Mouse (Mus musculus) adrenal gland, postnatal 14 days (tissue): ENCODE measurements around the gene Igf2bp2. TPM values are rescaled to one million over a fixed set of nuclear protein-coding genes. Genes with fewer than 3 reads are reported as not detected.

Experiments used
- DNase-seq: peaks from one replicate; pipeline ENCODE4 v3.0.0; 2021; ENCODE audit warnings: mixed read lengths
- total RNA-seq: library from RNA; stranded (reverse); gene quantifications from 2 replicates; pipeline ENCODE4 v1.2.3, GENCODE M21; 2021

Igf2bp2 gene
- total RNA-seq, 1 experiment from 2014 or later = 12.8 TPM

DNA sequence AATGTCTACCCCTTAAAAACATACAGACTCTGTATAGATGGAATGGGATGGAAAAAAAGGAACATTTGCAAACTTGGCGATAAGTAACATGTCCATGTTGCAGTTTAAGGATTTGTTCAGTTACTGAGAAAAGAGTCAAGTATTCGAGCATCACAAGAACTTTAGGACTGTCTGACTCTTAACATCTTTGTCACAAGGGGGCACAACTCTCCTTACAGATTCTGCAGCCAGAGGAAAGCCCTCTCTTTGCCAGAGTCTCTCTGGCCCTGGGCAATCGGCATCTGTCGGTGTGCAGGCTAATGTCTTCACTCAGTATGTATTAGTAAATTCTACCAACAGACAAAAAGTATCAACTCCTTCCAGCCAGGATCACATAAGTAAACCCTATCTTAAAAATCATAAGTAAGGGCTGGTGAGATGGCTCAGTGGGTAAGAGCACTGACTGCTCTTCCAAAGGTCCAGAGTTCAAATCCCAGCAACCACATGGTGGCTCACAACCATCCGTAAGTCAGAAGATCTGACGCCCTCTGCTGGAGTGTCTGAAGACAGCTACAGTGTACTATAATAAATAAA, 57.0 kb downstream of the Igf2bp2 start:
- DNase-seq = no peak

DNA sequence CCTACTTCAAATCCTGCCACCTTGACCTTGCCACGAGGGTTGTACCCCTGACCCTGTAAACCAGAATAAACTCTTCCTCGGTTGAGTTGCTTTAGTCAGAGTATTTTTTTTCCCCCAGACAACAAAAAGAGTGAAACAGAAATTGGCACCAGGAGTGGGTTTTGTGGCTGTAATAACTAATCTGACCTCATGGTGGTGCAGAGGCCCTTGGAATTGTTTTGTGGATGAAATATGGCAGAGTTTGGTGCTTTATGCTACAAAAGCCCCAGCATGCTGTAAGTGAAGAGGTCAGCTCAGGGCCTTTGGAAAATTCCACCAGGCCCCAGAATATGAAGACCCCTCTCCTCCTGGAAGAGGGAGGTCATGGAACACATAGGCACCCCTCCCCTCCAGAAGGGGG, 63.0 kb downstream of the Igf2bp2 start:
- no peak for DNase-seq

DNA sequence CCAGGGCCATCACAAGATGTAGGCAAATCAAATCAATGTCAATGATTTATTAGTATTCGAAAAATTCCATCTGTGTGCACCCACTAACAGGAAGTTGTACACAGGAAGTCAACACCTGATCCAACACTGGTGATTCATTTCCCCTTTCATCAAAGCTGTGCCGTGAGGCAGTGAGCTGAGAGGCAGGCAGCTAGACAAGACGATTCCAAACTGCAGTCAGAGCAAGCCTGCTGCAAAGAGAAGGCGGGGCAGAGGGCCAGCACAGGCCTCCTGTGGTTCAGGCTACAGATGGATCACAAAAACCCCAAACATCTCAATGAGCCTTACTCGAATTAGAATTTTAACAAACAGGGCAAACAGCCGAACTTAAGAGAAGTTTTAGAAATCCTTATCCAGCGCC, 65.4 kb downstream of the Igf2bp2 start:
- no peak for DNase-seq

DNA sequence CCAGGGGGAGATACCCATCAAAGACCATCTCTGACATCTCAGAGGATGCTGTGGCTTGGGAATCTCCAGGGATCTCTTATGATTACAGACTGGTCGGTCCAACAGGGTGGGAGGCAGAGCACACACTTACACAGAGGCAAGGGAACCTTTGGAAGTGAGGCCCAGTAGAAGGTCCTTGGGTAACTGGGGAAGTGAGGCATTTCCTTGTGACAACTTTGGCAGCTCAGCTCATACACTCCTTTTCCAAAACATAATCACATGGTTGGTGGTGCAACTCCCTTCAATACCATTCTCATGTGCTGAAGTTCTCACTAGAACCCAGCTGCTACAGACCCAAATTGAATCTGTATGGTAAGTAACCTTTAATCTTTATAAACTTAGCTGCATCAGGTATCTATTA, 67.3 kb downstream of the Igf2bp2 start:
- no peak for DNase-seq

DNA sequence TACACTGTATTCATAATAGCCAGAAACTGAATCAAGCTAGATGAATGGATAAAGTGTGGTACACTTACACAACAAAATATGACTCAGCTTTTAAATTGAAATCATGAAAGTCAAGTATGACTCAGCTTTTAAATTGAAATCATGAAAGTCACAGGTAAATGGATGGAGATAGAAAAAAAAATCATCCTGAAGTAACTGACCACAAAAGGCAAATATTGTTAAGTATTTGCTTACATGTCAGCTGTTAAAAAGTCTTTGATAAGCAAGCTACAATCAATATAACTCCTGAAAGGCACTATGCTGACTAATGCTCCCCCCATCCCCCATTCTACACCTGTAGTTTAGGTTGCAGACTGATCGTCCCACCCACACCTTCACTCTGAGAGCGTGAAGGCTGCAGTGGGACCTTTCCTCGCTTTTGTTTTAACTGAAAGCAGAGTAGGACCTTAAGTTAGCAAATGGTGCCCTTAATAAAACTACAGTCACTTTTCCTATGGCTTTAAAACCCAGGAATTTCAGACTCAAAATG, 71.8 kb downstream of the Igf2bp2 start:
- DNase-seq = no peak

DNA sequence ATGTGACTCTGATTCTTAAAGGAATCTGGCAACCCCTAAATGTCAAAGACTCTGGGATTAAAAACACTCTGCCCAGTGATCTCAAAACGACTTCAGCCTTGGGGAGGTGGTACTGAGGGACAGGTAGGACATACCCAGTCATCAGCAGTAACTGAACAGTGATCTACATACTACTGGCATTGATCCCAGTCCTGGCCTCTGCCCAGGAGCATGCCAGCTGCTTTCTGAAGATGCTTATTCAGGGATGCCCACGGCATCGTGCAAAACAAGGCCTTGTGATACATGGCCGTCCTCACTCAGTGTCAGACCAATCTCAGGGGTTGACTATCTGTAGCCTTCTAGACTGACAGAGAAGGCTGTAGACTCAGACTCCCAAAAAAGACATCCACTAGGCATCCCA, 77.7 kb downstream of the Igf2bp2 start:
- DNase-seq = no peak

DNA sequence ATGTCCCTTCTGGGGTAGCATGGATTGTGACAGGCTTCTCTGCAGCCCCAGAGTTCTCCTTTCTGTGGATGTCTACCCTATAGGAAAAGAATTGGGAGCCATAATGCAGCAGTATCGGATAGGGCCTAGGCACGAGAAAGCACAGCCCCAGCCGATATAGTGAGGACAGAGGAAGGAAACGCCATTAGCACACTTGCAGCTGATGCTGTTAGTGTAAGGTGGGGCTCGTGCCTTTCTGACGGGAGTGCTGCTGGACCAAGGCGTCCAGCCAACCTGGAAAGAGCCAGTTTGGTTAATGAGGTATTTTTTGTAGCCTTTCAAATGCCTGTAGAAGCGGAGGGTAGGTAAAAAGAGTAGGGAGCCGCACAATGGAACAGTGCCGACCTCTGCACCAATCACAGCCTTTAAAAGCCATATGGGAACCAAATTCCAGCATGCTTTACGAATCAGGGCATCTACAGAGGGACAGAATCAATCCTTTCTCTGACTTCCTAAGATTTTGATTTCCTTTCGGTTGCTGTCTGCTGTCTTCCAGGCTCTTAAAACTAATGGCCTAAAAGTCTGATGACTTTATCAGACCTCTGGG, 82.9 kb downstream of the Igf2bp2 start:
- no peak for DNase-seq

DNA sequence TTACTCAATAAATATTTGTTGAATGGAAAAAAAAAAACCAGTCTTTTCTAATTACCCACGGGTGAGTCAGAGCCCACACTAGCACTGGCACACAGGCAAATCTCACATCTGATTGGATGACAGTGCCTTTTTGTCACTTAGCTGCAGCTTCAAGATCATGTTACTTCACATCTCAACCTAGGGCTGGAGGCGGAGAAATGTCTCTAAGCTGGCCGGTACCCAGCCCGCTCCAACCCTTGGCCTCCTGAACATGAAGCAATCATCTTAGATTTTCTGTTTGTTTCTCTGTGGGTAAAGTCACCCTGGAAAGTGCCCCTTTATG, 86.5 kb downstream of the Igf2bp2 start:
- peak; percentile 67 for DNase-seq

DNA sequence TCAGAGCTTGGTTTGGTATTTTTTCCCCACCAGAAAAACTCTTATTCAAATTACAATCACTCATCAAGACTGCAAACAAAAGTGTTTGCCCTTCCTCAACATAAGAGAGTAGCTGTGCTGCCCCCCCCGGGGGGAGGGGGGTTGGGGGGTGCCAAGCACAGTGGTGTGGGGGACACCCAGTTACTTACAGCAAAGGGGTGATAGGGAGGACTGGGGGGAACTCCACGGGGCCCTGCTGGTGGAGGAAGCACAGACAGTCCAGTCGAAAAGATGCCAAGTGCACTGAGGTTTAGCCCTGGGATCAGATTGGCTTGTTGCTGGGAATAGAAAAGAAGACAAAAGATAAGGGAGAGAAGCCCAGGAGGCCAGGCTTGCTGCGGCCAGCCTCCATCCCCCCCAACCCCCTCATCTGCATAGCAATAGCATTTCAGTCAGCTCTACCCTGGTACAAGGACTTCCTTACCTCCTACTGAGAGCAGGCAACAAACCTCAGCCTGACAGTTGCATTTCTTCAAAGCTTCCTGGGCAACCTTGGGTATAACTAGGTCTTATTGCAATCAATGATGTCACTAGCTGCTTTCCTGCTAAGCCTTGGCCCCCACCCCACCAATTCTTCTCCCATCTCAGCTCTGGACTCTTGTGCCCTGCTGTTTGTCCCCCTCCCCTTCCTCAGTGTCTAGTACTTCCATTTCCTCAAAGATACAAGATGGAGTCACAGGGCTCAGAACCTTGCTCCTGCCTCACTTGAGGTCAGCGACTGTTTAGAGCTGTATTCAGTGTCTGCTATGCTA, 87.1 kb downstream of the Igf2bp2 start:
- no peak for DNase-seq

DNA sequence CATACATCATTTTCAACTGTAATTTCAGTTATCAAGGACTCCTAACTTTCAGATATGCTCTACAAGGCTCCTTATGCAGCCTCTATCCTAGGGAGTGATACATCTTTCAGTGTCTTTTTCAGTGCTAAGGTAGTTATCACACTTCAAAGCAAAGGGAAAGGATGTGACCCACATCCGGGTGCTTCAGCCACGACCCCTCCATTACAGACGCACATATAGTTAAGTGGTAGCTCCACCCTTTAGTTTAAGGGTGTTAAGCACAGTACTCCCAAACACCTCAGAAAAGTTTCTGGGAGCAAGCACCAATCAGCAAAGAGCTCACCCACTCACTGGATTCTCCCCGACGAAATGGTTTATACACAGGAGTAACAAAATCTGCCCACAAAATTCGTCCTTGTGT, 88.0 kb downstream of the Igf2bp2 start:
- DNase-seq = no peak

DNA sequence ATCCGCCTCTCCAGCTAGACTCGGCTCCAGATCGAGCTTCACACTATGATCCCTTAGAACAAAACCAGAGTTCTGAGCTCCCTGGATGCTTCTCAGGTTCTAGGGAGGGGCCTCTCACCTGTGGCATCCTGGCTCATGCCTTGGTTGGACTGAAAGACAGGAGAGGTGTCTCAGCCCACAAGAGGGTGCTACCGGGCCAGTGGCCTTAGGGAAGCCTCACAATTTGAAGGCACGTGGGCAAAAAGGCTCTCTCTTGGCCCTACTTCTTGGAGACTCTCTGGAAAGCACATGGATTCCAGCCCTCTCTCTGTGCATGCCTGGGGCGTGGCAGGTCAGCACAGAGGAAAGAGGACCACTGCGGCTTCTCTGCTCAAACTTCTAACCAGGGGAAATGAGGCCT, 91.7 kb downstream of the Igf2bp2 start:
- DNase-seq = no peak

DNA sequence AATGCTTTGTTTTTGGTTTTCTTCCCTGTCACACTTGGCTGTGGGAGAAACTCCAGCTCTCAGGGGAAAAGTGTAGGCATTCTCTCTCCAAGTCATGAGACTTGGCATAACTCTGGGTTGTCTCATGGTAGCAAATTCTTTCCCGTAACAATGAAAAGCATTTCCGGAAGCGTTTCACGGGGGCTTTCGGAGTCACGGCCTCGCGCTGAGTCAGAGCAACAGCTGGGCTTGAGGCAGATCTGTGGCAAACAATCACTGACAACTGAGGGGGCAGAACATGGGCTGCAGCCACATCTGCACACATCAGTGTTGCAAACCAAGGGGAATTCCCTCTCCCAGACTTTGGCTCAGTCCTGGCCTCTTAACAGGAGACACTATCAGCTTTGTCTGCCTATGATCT, 95.7 kb downstream of the Igf2bp2 start:
- DNase-seq = no peak

DNA sequence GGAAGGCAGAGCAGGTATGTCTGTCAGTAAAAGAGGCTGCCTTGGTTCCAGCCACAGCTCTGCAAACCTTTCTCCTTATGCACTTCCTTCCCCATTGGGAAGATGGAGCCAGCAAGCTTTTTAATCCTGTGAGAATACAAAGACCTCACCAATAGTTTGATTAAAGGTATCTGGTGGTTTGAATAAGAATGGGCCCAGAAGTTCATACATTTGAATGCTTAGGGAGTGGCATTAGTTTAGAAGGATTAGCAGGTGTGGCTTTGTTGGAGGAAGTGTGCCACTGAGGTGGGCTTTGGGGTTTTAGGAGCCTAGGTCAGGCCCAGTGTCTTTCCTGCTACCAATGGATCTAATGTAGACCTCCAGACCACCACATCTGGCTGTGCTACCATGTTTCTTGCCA, 97.6 kb downstream of the Igf2bp2 start:
- no peak for DNase-seq

DNA sequence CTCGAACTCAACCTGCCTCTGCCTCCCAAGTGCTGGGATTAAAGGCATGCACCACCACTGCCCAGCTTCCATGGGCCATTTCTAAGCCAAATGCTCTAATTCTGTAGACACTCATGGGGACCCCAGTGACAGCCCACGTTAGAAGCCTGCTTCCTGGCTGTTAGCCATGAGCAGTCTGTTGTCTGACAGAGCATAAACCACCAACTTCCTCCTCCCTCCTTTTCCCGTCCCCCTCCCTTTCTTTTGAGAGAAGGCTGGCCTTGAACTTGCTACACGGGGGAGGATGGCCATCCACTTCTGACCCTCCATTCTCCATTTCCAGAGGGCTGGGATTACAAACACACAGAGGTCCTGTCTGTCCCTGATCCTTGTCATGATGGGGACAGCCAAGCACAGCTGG, 100.8 kb downstream of the Igf2bp2 start:
- no peak for DNase-seq

DNA sequence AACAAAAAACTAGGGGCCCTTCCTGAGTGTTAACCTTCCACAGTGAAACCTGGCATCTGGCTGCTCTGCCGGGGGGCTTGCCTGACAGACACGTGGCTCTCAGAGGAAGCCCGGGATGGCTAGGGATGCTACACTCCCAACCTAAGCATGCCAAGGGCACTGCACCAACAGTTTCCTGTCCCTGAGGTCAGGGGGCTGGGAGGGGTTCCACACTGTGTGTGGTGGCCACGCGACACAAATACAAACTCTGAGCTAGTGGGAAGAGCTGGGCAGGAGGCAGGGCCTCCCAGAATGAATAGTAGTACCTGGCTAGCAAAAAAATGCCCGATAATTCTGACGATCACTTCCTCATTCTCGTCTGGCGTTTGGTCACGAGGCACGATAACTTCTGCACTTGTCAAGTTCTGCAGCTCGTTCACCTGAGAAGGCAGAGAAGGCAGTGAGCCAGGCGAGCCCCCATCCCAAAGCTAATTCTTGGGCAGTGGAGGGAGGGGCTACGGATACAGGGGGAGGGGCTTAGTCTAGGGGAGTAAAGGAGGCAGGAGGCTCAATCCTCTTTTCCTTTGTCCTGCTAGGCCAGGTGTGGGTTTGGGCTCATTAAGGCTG, 101.4 kb downstream of the Igf2bp2 start:
- no peak for DNase-seq

DNA sequence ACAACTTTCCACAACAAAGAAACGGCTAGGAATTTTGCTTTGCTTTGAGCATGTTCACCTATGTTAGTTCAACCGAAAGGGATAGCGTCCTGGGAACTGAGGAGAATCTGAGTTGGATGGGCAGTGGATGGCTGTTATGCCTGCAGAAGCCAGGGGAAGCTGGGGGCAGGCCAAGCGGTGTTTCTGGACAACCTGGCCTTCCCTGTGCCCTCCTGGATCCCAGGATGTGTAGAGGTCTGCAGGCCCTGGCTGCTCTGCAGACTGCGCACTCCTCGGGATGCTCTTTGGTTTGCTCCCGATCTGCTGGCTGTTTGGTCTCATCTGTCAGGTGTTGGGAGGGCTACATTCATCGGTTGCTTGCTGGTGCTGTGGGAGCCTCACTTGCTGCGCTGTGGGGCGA, 102.7 kb downstream of the Igf2bp2 start:
- DNase-seq = no peak

DNA sequence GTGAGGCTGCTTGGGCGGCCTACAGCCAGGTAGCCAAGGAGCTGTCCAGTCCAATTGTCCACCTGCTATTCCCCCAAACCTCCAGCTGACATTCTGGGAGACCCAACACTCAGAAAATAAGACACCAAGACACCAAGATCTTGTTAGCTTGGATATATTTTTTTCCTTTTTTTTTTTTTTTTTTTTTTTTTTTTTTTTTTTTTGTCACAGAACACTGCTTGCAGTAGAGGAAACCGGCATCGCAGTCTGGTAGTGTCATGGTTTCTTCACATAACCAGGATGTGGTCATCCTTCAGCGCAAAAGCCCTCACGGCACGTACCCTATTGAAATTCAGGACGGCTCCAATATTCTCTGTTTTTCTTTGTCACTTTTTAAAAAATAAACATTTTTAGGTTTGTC, 104.2 kb downstream of the Igf2bp2 start:
- no peak for DNase-seq

DNA sequence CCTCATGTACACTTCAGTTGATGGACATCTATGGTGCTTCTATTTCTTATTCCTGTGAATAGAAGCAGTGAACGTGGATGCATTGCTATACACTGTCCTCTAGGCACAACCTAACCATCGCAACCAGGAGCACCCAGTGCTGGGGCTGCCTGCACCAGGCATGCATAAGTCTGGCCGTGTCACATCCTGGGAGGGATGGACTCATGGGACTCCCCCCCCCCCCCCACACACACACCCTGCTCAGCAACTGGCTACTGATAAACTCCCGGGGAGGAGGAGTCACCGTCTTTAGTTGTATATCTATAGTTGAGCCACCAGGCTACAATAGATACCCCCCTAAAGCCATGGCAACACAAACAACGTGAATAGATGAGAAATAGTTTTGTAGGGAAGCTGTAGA, 105.6 kb downstream of the Igf2bp2 start:
- DNase-seq = no peak

DNA sequence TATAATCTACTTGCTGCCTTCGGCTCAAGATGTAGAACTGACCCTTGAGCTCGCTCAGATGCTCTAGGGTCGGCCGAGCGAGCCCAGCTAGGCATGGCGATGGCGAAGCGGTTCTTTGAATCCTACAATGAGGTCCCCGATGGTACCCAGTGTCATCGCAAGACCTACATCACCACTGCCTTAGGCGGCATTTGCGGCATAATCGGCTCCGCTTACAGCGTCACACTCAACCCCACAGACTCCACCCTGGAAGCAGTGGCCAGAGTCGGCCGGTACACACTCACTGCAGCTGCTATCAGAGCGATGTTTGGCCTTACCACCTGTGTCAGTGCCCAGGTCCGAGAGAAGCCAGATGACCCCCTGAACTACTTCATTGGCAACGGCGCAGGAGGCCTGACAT, 109.7 kb downstream of the Igf2bp2 start:
- DNase-seq = no peak

DNA sequence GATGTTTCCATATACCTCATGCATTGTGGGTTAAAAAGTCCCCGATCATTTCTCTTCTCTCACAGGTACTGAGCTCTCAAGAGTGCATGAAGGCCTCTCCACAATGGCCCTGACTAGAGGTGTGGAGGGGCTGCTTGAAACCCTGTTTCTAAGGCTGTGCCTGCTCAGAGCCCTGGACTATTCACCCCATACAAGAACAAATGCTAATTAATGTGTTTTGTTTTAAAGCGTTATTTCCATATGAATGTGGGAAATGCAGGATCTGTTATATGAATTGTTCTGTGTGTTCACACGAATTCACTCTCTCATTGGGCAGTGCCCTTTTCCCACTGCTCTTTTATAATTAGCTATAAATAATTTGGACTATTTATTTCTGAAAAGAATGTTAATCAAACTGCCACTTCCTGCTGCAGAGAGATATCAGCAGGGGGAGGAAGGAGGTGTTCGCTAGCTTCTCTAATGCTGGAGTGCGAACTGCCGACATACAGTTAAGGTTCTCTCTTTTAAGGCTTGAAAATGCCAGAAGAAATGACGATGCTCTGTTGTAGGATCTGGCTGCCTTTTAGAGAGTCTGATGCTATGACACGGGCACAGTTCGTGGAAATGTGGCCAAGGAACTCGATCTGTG, 116.2 kb downstream of the Igf2bp2 start:
- no peak for DNase-seq

DNA sequence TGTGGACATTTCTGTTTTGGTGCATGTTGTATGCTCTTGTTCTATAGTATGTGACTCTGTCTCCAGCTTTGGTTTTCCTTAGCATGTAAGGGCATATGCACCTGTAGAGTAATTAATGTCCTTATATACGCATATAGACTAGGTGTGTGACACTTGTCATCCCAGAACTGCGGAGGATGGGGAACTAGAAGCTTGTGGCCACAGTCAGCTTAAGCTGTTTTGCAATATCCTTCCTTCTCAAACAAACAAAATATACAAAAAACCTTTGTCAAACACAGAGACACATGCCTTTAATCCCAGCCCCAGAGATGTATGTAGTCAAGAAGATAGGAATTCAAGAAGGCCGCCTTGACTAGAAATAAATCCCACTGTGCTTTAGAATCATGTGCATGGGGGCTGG, 117.2 kb downstream of the Igf2bp2 start:
- DNase-seq = no peak

DNA sequence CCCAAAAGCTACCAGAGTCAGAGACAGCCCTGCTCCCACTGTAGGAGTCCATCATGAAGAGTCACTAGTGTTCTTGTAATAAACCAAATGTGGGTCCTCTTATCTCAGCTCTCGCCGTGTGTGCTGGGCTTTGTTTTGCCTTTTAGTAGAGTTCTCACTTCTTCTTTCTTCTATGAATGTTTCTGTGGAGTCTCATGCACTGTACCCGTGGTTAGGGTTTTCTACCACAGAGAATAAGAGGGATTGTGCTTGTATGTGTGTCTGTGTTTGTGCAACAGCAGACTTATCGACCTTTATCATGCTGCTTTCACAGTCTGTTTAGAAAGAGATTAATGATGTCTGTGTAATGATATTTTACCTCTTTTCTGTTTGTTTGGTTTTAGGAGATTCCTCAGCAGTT, 119.3 kb downstream of the Igf2bp2 start:
- no peak for DNase-seq

DNA sequence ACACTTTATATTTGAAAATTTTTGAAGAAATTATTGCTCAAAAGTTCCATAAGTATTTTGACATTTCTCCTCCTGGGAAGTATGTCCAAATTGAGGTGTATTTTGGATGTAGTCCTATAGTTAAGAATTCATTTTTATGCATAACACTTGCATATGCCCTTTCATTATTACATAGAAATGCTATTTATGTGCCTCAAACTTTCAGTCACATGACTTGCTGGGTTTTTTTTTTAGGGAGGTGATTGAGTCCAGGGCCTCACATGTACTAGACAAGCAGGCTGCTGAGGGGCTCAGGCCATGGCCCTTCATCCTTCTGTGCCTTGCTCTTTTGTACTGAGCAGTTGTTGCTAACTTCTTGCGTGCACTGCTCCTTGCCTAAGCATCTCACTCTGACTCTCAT, 123.1 kb downstream of the Igf2bp2 start:
- no peak for DNase-seq
